Mouse (Mus musculus) MN1 (cell line): ENCODE measurements around the gene Arid4b.

Source experiments
- DNase-seq: peaks from one replicate; pipeline ENCODE4 v3.0.0-alpha.2; 2016; ENCODE audit warnings: low spot score

Arid4b gene

GRCm38 (mm10) chr13:14062209-14063012 lies 621 bp upstream of the Arid4b start:
- peak; percentile 13 for DNase-seq

GRCm38 (mm10) chr13:14063942-14064271 lies 875 bp downstream of the Arid4b start:
- DNase-seq, result no peak

GRCm38 (mm10) chr13:14064341-14065027 lies 1.5 kb downstream of the Arid4b start:
- peak; percentile 47 for DNase-seq

- peak; percentile 43 for DNase-seq
Measured at GRCm38 (mm10) chr13:14065028-14065380, 2.0 kb downstream of the Arid4b start.

- no peak for DNase-seq
Measured at GRCm38 (mm10) chr13:14065701-14066100, 2.7 kb downstream of the Arid4b start.

- no peak for DNase-seq
Measured at GRCm38 (mm10) chr13:14068035-14068434, 5.0 kb downstream of the Arid4b start.

- no peak for DNase-seq
Measured at GRCm38 (mm10) chr13:14069291-14069690, 6.3 kb downstream of the Arid4b start.

- DNase-seq, result no peak
Measured at GRCm38 (mm10) chr13:14074371-14074770, 11.3 kb downstream of the Arid4b start.

- no peak for DNase-seq
Measured at GRCm38 (mm10) chr13:14075326-14075725, 12.3 kb downstream of the Arid4b start.

- no peak for DNase-seq
Measured at GRCm38 (mm10) chr13:14088669-14089068, 25.6 kb downstream of the Arid4b start.

- no peak for DNase-seq
Measured at GRCm38 (mm10) chr13:14103026-14103425, 40.0 kb downstream of the Arid4b start.

GRCm38 (mm10) chr13:14110154-14110873 lies 47.3 kb downstream of the Arid4b start:
- DNase-seq, result no peak

- DNase-seq, result no peak
Measured at GRCm38 (mm10) chr13:14111146-14111545, 48.1 kb downstream of the Arid4b start.

- peak; percentile 11 for DNase-seq
Measured at GRCm38 (mm10) chr13:14113746-14114528, 50.9 kb downstream of the Arid4b start.

- no peak for DNase-seq
Measured at GRCm38 (mm10) chr13:14115805-14116204, 52.8 kb downstream of the Arid4b start.

GRCm38 (mm10) chr13:14131651-14132050 lies 68.6 kb downstream of the Arid4b start:
- DNase-seq, result no peak

GRCm38 (mm10) chr13:14142294-14142966 lies 79.4 kb downstream of the Arid4b start:
- no peak for DNase-seq

- DNase-seq, result peak; percentile 10
Measured at GRCm38 (mm10) chr13:14177989-14178388, 115.0 kb downstream of the Arid4b start.

- DNase-seq, result peak; percentile 28
Measured at GRCm38 (mm10) chr13:14179669-14180068, 116.6 kb downstream of the Arid4b start.

- no peak for DNase-seq
Measured at GRCm38 (mm10) chr13:14245946-14246345, 182.9 kb downstream of the Arid4b start.
